ENCODE assay signal across 8 mouse cellular contexts in genomic region chr12:100199891-100200644, GRCm38 (mm10). TPM values are rescaled to one million over a fixed set of nuclear protein-coding genes. Genes with fewer than 3 reads are reported as not detected.
DNase-seq lines count a peak whose midpoint lies in the region; ATAC-seq and TF ChIP-seq lines count a peak whose summit lies in the region.

No protein-coding gene starts in this region.

- ATAC-seq in heart, embryonic 13.5 days (ENCODE audit: extremely low read depth, insufficient number of reproducible peaks, low FRiP score, low TSS enrichment) = peak; percentile 51
- ATAC-seq in kidney, embryonic 16.5 days (ENCODE audit: low FRiP score, low TSS enrichment) = peak; percentile 82
- peak; percentile 77 for ATAC-seq in liver, embryonic 15.5 days (ENCODE audit: insufficient read depth)
- ATAC-seq in neural tube, embryonic 11.5 days (ENCODE audit: insufficient read depth, low FRiP score, low TSS enrichment) = peak; percentile 74
- peak; percentile 75 for ATAC-seq in stomach, postnatal 0 days (ENCODE audit: low FRiP score, low TSS enrichment)

- WGBS in heart, embryonic 13.5 days = under 1% methylated on average over 67 of the region's 86 CpGs
- WGBS in kidney, embryonic 16.5 days = under 1% methylated on average over 51 of the region's 86 CpGs
- WGBS in liver, embryonic 15.5 days (ENCODE audit: insufficient replicate concordance) = under 1% methylated on average over 64 of the region's 86 CpGs
- WGBS in neural tube, embryonic 11.5 days = under 1% methylated on average over 68 of the region's 86 CpGs
- WGBS in stomach, postnatal 0 days = under 1% methylated on average over 67 of the region's 86 CpGs

- H3K9ac ChIP-seq in heart, embryonic 13.5 days = peak overlapping the region; percentile 97
- H3K9ac ChIP-seq in kidney, embryonic 16.5 days (replicated peaks; ENCODE audit: low read length) = peak overlapping the region; percentile 87
- peak overlapping the region; percentile 88 for H3K9ac ChIP-seq in liver, embryonic 15.5 days
- peak overlapping the region; percentile 93 for H3K9ac ChIP-seq in neural tube, embryonic 11.5 days (ENCODE audit: low read length)
- H3K9ac ChIP-seq in stomach, postnatal 0 days (ENCODE audit: low read length) = peak overlapping the region; percentile 95

- H3K4me1 ChIP-seq in bone marrow macrophage, adult 2 months (ENCODE audit: control insufficient read depth, insufficient read depth, low read length) = peaks cover 24% of the 10 kb centered on the region
- no peaks in the 10 kb centered on the region for H3K4me1 ChIP-seq in embryonic fibroblast, embryonic 13.5 days (ENCODE audit: control insufficient read depth, insufficient read depth, low read length)
- peaks cover 38% of the 10 kb centered on the region for H3K4me1 ChIP-seq in heart, embryonic 13.5 days
- peaks cover 24% of the 10 kb centered on the region for H3K4me1 ChIP-seq in kidney, embryonic 16.5 days (ENCODE audit: insufficient read depth, low read length)
- peaks cover 49% of the 10 kb centered on the region for H3K4me1 ChIP-seq in liver, embryonic 15.5 days (replicated peaks)
- H3K4me1 ChIP-seq in neural tube, embryonic 11.5 days (ENCODE audit: control insufficient read depth, insufficient read depth, low read length) = peaks cover 8% of the 10 kb centered on the region
- peaks cover 5% of the 10 kb centered on the region; the same call in 1 of the 2 replicates for H3K4me1 ChIP-seq in stomach, postnatal 0 days (replicated peaks; ENCODE audit: control insufficient read depth, insufficient read depth)

- no peak for TF ChIP-seq CTCF in bone marrow macrophage, adult 2 months (IDR thresholded peaks at IDR 0.05; ENCODE audit: low read depth, low read length)
- no peak for TF ChIP-seq CTCF in embryonic fibroblast, embryonic 13.5 days (IDR thresholded peaks at IDR 0.05; ENCODE audit: borderline replicate concordance, insufficient read depth, low read length)
- TF ChIP-seq CTCF in stomach, postnatal 0 days (IDR thresholded peaks at IDR 0.05; ENCODE audit: low read depth) = 0 out of 2 replicates have a peak, but pooled peaks have one; percentile 1

- peaks cover 29% of the 10 kb centered on the region for H3K36me3 ChIP-seq in heart, embryonic 13.5 days
- H3K36me3 ChIP-seq in kidney, embryonic 16.5 days (ENCODE audit: insufficient read depth, low read length) = peaks cover 22% of the 10 kb centered on the region
- peaks cover 28% of the 10 kb centered on the region for H3K36me3 ChIP-seq in liver, embryonic 15.5 days (replicated peaks)
- 0 out of 2 replicates have a peak, but pooled peaks cover 6% of the 10 kb centered on the region for H3K36me3 ChIP-seq in neural tube, embryonic 11.5 days (ENCODE audit: control insufficient read depth, insufficient read depth, low read length)
- H3K36me3 ChIP-seq in stomach, postnatal 0 days (ENCODE audit: control insufficient read depth, insufficient read depth, low read length) = peaks cover 15% of the 10 kb centered on the region

- H3K9me3 ChIP-seq in heart, embryonic 13.5 days = no peaks in the 10 kb centered on the region
- H3K9me3 ChIP-seq in kidney, embryonic 16.5 days (ENCODE audit: low read length) = no peaks in the 10 kb centered on the region
- no peaks in the 10 kb centered on the region for H3K9me3 ChIP-seq in liver, embryonic 15.5 days (replicated peaks)
- H3K9me3 ChIP-seq in neural tube, embryonic 11.5 days (ENCODE audit: control insufficient read depth, low read length) = no peaks in the 10 kb centered on the region
- H3K9me3 ChIP-seq in stomach, postnatal 0 days (ENCODE audit: control insufficient read depth, low read length) = no peaks in the 10 kb centered on the region

- no peak for TF ChIP-seq POLR2A in bone marrow macrophage, adult 2 months (IDR thresholded peaks at IDR 0.05; ENCODE audit: borderline replicate concordance, low read depth, low read length)
- TF ChIP-seq POLR2A in embryonic fibroblast, embryonic 13.5 days (IDR thresholded peaks at IDR 0.05; ENCODE audit: low read depth, low read length) = 0 out of 2 replicates have a peak, but pooled peaks have one; percentile 31

- DNase-seq in CD4-positive helper T cell, adult 2 months (ENCODE audit: low read depth, low spot score) = peak; percentile 80
- peak; percentile 63 for DNase-seq in neural tube, embryonic 11.5 days (ENCODE audit: low spot score)
- DNase-seq in stomach, postnatal 0 days (ENCODE audit: low spot score) = peak; percentile 84

- peak overlapping the region; percentile 73 for H3K27ac ChIP-seq in bone marrow macrophage, adult 2 months (ENCODE audit: insufficient read depth, low read depth, low read length)
- H3K27ac ChIP-seq in embryonic fibroblast, embryonic 13.5 days (ENCODE audit: insufficient read depth, low read length) = peak overlapping the region; percentile 38
- peak overlapping the region; percentile 89 for H3K27ac ChIP-seq in heart, embryonic 13.5 days (replicated peaks)
- H3K27ac ChIP-seq in kidney, embryonic 16.5 days (ENCODE audit: low read length) = peak overlapping the region; percentile 92
- peak overlapping the region; percentile 82 for H3K27ac ChIP-seq in liver, embryonic 15.5 days (replicated peaks)
- peak overlapping the region; percentile 72 for H3K27ac ChIP-seq in neural tube, embryonic 11.5 days (ENCODE audit: low read depth, low read length)
- peak overlapping the region; percentile 93 for H3K27ac ChIP-seq in stomach, postnatal 0 days (replicated peaks)

- H3K4me3 ChIP-seq in bone marrow macrophage, adult 2 months (ENCODE audit: insufficient read depth, low read length) = peak overlapping the region; percentile 100
- peak overlapping the region; percentile 86 for H3K4me3 ChIP-seq in embryonic fibroblast, embryonic 13.5 days (ENCODE audit: insufficient read depth, low read length)
- H3K4me3 ChIP-seq in heart, embryonic 13.5 days = peak overlapping the region; percentile 100
- peak overlapping the region; percentile 87 for H3K4me3 ChIP-seq in kidney, embryonic 16.5 days (ENCODE audit: low read length)
- H3K4me3 ChIP-seq in liver, embryonic 15.5 days (replicated peaks) = peak overlapping the region; percentile 94
- H3K4me3 ChIP-seq in neural tube, embryonic 11.5 days (ENCODE audit: low read depth, low read length) = peak overlapping the region; percentile 97
- peak overlapping the region; percentile 95 for H3K4me3 ChIP-seq in stomach, postnatal 0 days (ENCODE audit: low read depth, low read length)

- H3K4me2 ChIP-seq in heart, embryonic 13.5 days = peak overlapping the region; percentile 97
- peak overlapping the region; percentile 89 for H3K4me2 ChIP-seq in kidney, embryonic 16.5 days (replicated peaks; ENCODE audit: low read depth, low read length)
- peak overlapping the region; percentile 91 for H3K4me2 ChIP-seq in liver, embryonic 15.5 days
- H3K4me2 ChIP-seq in neural tube, embryonic 11.5 days (ENCODE audit: low read depth) = peak overlapping the region; percentile 84
- H3K4me2 ChIP-seq in stomach, postnatal 0 days (replicated peaks; ENCODE audit: low read depth) = peak overlapping the region; percentile 96

- no peak for TF ChIP-seq EP300 in stomach, postnatal 0 days (optimal IDR thresholded peaks at IDR 0.05)

- H3K27me3 ChIP-seq in heart, embryonic 13.5 days (replicated peaks) = no peaks in the 10 kb centered on the region
- no peaks in the 10 kb centered on the region for H3K27me3 ChIP-seq in kidney, embryonic 16.5 days (ENCODE audit: insufficient read depth, low read length)
- H3K27me3 ChIP-seq in liver, embryonic 15.5 days = no peaks in the 10 kb centered on the region
- no peaks in the 10 kb centered on the region for H3K27me3 ChIP-seq in neural tube, embryonic 11.5 days (ENCODE audit: control insufficient read depth, insufficient read depth, low read length)
- H3K27me3 ChIP-seq in stomach, postnatal 0 days (ENCODE audit: control insufficient read depth, insufficient read depth, low read length) = no peaks in the 10 kb centered on the region

RNA-seq across cellular contexts. Expression of gene Calm1, which starts 0.8 kb away (rescaled TPM):
- 735 and 768 TPM in 2 replicates for polyA plus RNA-seq in bone marrow macrophage, adult 2 months (2012; ENCODE audit: insufficient read depth, insufficient read length, missing spikeins)
- polyA plus RNA-seq in embryonic fibroblast, embryonic 13.5 days (2011; ENCODE audit: insufficient read length, low read depth, missing spikeins) = 594 and 640 TPM in 2 replicates
- polyA plus RNA-seq in heart, embryonic 13.5 days (2015; fragmentation: Nextera tagmentation; extraction: Ambion mirVana) = 821 and 849 TPM in 2 replicates
- polyA plus RNA-seq in kidney, embryonic 16.5 days (2015; fragmentation: Nextera tagmentation; extraction: Ambion mirVana) = 1,160 and 1,207 TPM in 2 replicates
- polyA plus RNA-seq in liver, embryonic 15.5 days (2015; fragmentation: Nextera tagmentation; extraction: Ambion mirVana) = 390 and 490 TPM in 2 replicates
- 1,303 and 1,315 TPM in 2 replicates for polyA plus RNA-seq in neural tube, embryonic 11.5 days (2014; fragmentation: Nextera tagmentation; extraction: Ambion mirVana)
- 1,956 and 2,116 TPM in 2 replicates for polyA plus RNA-seq in stomach, postnatal 0 days (2015; fragmentation: Nextera tagmentation; extraction: Ambion mirVana)

RNA-seq across cellular contexts. Expression of gene Nrde2, which starts 40.6 kb away (rescaled TPM):
- 17.7 and 18.0 TPM in 2 replicates for polyA plus RNA-seq in bone marrow macrophage, adult 2 months (2012; ENCODE audit: insufficient read depth, insufficient read length, missing spikeins)
- 7.1 and 8.1 TPM in 2 replicates for polyA plus RNA-seq in embryonic fibroblast, embryonic 13.5 days (2011; ENCODE audit: insufficient read length, low read depth, missing spikeins)
- 7.8 and 8.9 TPM in 2 replicates for polyA plus RNA-seq in heart, embryonic 13.5 days (2015; fragmentation: Nextera tagmentation; extraction: Ambion mirVana)
- 18.2 and 19.1 TPM in 2 replicates for polyA plus RNA-seq in kidney, embryonic 16.5 days (2015; fragmentation: Nextera tagmentation; extraction: Ambion mirVana)
- 4.1 and 4.8 TPM in 2 replicates for polyA plus RNA-seq in liver, embryonic 15.5 days (2015; fragmentation: Nextera tagmentation; extraction: Ambion mirVana)
- polyA plus RNA-seq in neural tube, embryonic 11.5 days (2014; fragmentation: Nextera tagmentation; extraction: Ambion mirVana) = 11.9 and 13.6 TPM in 2 replicates
- 5.9 and 6.9 TPM in 2 replicates for polyA plus RNA-seq in stomach, postnatal 0 days (2015; fragmentation: Nextera tagmentation; extraction: Ambion mirVana)

Comparison
In these comparisons a context has a peak if more than half of its experiments do, and no peak if none do; other contexts are left out.
1. Peak in every context shown above with its lines: DNase-seq, ATAC-seq, H3K4me3 ChIP-seq and H3K27ac ChIP-seq.
2. H3K27ac ChIP-seq: peak in every context shown above with its lines; median percentile 93 in stomach, postnatal 0 days; 92 in kidney, embryonic 16.5 days; 89 in heart, embryonic 13.5 days; 82 in liver, embryonic 15.5 days; 73 in bone marrow macrophage, adult 2 months; 72 in neural tube, embryonic 11.5 days; 38 in embryonic fibroblast, embryonic 13.5 days.